Mouse (Mus musculus) T-cell, adult 66 days (primary cell): ENCODE results near the gene Fxyd5. TPM values are rescaled to one million over a fixed set of nuclear protein-coding genes. Genes with fewer than 3 reads are reported as not detected.

Source experiments
- total RNA-seq, 2 experiments: library from RNA; stranded (reverse); gene quantifications; 3 replicates in 1 of 2; 4 replicates in 1 of 2; pipeline ENCODE4 v1.2.4; 2023

The Fxyd5 gene
- total RNA-seq = 100 to 1,000 TPM; 878 to 928 TPM

GRCm38 (mm10) chr7:31042431-31042910, at the start of gene Fxyd5:
Gene Fxyd5, minus strand, starts transcription at chr7:31042481.

GRCm38 (mm10) chr7:31076492-31076891, 34.2 kb upstream of the Fxyd5 start, which contains the start of gene Fxyd3:
Gene Fxyd3, minus strand, starts transcription at chr7:31076704.

DNA sequence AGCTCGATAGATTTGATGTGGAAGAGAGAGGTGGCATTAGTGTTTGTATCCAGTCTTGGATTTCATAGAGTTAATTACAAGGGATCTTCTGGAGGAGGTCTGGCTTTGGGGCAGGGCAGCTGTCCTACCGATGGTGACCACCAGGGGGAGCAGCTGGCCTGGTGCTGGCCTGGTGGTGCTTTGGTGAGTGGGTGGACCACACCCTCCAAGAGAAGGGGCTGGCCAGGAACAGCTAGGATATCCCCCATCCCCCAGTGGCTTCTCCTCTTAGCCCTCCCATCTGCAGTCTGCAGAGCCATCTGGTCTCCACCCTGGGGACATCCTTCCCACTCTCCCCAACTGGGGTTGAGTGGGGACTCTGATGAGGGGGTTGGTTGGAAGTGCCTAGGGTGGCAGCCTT, 16.8 kb upstream of the Fxyd5 start, which contains the start of gene Lgi4:
TSS of gene Lgi4 (plus strand) at position 235 of the 400 bp plus-strand sequence.

DNA sequence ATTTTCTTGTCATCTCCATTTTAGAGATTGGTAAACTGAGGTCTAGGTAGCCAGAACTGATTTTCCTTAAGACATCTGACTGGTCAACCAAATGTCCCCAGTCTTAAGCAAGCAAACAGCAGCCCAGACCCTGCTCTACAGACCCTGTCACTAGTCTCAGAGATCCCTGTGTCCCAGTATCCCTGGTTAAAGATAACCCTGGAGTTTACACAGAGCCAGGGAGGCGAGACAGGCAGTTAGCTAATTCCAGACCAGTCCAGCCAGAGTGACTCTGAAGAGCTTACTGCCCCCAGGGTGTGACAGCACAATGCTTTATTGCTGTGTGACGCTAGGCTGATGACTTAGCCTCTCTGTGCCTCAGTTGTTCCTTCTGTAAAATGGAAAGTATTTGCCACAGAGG, 14.8 kb upstream of the Fxyd5 start, which contains the start of gene Fxyd1:
TSS of gene Fxyd1 (minus strand) at position 129 of the 400 bp plus-strand sequence.

DNA sequence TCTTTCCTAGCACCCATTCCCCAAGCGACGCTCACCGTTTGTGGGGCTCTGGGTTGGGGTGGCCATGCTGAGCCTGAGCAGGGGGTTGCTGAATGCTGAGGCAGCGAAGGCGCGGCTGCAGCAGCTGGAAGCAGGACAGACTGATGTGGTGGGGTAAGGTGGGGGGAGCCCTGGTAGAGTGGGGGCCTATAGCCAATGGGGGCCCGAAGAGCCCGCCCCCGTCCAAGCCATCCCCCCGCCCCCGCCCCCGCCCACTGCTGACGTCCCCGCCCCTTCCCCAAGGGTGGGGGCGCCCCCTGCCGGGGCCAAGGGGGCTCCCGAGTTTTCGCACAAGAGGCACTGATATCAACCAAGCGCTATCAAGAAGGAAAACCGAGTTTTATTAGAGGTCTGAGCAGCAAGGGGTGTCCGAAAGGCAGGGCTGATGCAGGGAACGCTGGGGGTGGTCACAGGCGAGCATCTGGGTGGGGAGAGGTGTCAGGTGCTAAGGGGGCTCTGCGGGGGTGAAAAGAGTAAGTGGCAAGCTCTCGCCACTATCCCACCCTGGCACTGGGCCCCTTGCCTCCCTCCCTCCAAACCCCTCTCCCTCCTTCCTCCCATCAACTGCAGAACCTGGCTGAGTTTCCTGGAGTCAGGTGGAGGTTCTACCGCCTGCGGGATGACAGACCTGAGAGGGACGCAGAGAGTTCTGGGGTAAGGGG, 9.2 kb upstream of the Fxyd5 start, which contains the start of gene Fxyd7:
TSS of gene Fxyd7 (minus strand) at position 147 of the 701 bp plus-strand sequence.

Other genes starting within 250 kb of the Fxyd5 start
- 1 to 10 TPM in 1 of 2 experiments, under 1 TPM in 1; 0.62 to 2.0 TPM for gene Ffar2, start 218.7 kb downstream of the Fxyd5 start, total RNA-seq
- not detected for gene Ffar3, start 186.3 kb downstream of the Fxyd5 start, total RNA-seq
- gene Ffar1, start 180.9 kb downstream of the Fxyd5 start, total RNA-seq = under 1 TPM in 1 of 2 experiments, not detected in 1; 0.35 TPM
- gene Cd22, start 162.1 kb downstream of the Fxyd5 start, total RNA-seq = 1 to 10 TPM; 5.3 to 9.8 TPM
- gene Mag, start 127.6 kb downstream of the Fxyd5 start, total RNA-seq = not detected
- not detected for gene Hamp2, start 117.8 kb downstream of the Fxyd5 start, total RNA-seq
- gene Hamp, start 98.4 kb downstream of the Fxyd5 start, total RNA-seq = not detected
- 100 to 1,000 TPM; 150 to 156 TPM for gene Usf2, start 85.7 kb downstream of the Fxyd5 start, total RNA-seq
- gene Lsr, start 69.0 kb downstream of the Fxyd5 start, total RNA-seq = 1 to 10 TPM; 3.6 to 3.7 TPM
- gene Fam187b, start 68.7 kb downstream of the Fxyd5 start, total RNA-seq = under 1 TPM in 1 of 2 experiments, not detected in 1; 0.20 TPM
- 1 to 10 TPM; 1.5 to 1.6 TPM for gene Fxyd7, start 9.0 kb upstream of the Fxyd5 start, total RNA-seq
- gene Fxyd1, start 14.7 kb upstream of the Fxyd5 start, total RNA-seq = not detected
- not detected for gene Lgi4, start 16.9 kb upstream of the Fxyd5 start, total RNA-seq
- gene Fxyd3, start 34.2 kb upstream of the Fxyd5 start, total RNA-seq = not detected
- gene Hpn, start 72.8 kb upstream of the Fxyd5 start, total RNA-seq = 1 to 10 TPM; 1.7 to 4.2 TPM
- 1 to 10 TPM; 3.6 to 4.2 TPM for gene Scn1b, start 84.5 kb upstream of the Fxyd5 start, total RNA-seq
- 100 to 1,000 TPM; 920 to 931 TPM for gene Gramd1a, start 113.4 kb upstream of the Fxyd5 start, total RNA-seq
- gene Scgb2b2, start 248.0 kb upstream of the Fxyd5 start, total RNA-seq = not detected
- not detected for gene Scgb1b2, start 249.3 kb upstream of the Fxyd5 start, total RNA-seq